14 mouse cellular contexts compared by ENCODE assay signal in genomic region chr2:84018330-84018729, GRCm38 (mm10). TPM values are rescaled to one million over a fixed set of nuclear protein-coding genes. Genes with fewer than 3 reads are reported as not detected.
A peak's percentile ranks its signal among the peaks of the same experiment; 100 is the strongest.
DNase-seq lines count a peak whose midpoint lies in the region; ATAC-seq and TF ChIP-seq lines count a peak whose summit lies in the region.
"Had no signal": no experiment of that assay in that cellular context is flagged by ENCODE, and none has a peak within 500 bp of the region (broad histone marks: within the 10 kb centered on the region; RNA-seq: fewer than 3 reads in every experiment).

No protein-coding gene starts in this region.

- H3K27ac ChIP-seq in heart, postnatal 0 days (ENCODE audit: low read depth) = no peak overlapping the region
- H3K27ac ChIP-seq in lung, postnatal 0 days (ENCODE audit: low read length) = no peak overlapping the region
- no peak overlapping the region for H3K27ac ChIP-seq in forebrain, embryonic 16.5 days (ENCODE audit: low read length)
- H3K27ac ChIP-seq: limb, embryonic 15.5 days had no signal

- H3K36me3 ChIP-seq in heart, postnatal 0 days (replicated peaks; ENCODE audit: control insufficient read depth, insufficient read depth, low read length) = no peaks in the 10 kb centered on the region
- no peaks in the 10 kb centered on the region for H3K36me3 ChIP-seq in lung, postnatal 0 days (ENCODE audit: insufficient read depth, low read length)
- H3K36me3 ChIP-seq in forebrain, embryonic 16.5 days (ENCODE audit: control insufficient read depth, insufficient read depth) = no peaks in the 10 kb centered on the region
- H3K36me3 ChIP-seq: limb, embryonic 15.5 days had no signal

- no peak for TF ChIP-seq EP300 in heart, postnatal 0 days (IDR thresholded peaks at IDR 0.05; ENCODE audit: low read depth)
- no peak for TF ChIP-seq EP300 in lung, postnatal 0 days (IDR thresholded peaks at IDR 0.05)

- intact Hi-C loops in heart, postnatal 14 days (cut with DNase I) = no loop called here

- 6% methylated on average over 3 of the region's 3 CpGs for WGBS in heart, postnatal 0 days
- 28% methylated on average over 3 of the region's 3 CpGs for WGBS in lung, postnatal 0 days
- 63% methylated on average over 3 of the region's 3 CpGs for WGBS in forebrain, embryonic 16.5 days

- DNase-seq in heart, postnatal 0 days (ENCODE audit: low spot score) = peak; percentile 58
- no peak for DNase-seq in heart, postnatal 14 days
- DNase-seq in lung, postnatal 0 days (ENCODE audit: low spot score) = peak; percentile 56
- DNase-seq in lung, postnatal 36 days = no peak
- DNase-seq in skeletal muscle tissue, adult 2 months (ENCODE audit: low read depth, low spot score) = peak; percentile 7
- DNase-seq: cerebellum, adult 18-20 months had no signal

- peak; percentile 36; the same call in 1 of the 2 replicates for ATAC-seq in heart, postnatal 0 days (ENCODE audit: insufficient read depth, low read depth)
- no peak for ATAC-seq in lung, postnatal 0 days
- peak; percentile 57 for ATAC-seq in common myeloid progenitor, adult 5-6 weeks (replicated peaks; ENCODE audit: low read depth, poor library complexity, severe bottlenecking)
- no peak for ATAC-seq in forebrain, embryonic 16.5 days

- no peak overlapping the region for H3K4me3 ChIP-seq in heart, postnatal 0 days (ENCODE audit: low read depth, low read length)
- no peak overlapping the region for H3K4me3 ChIP-seq in lung, postnatal 0 days (ENCODE audit: low read depth, low read length)
- H3K4me3 ChIP-seq in forebrain, embryonic 16.5 days (replicated peaks; ENCODE audit: low read length) = no peak overlapping the region
- H3K4me3 ChIP-seq: limb, embryonic 15.5 days had no signal

- H3K4me1 ChIP-seq in heart, postnatal 0 days (ENCODE audit: control insufficient read depth, insufficient read depth) = peaks cover 12% of the 10 kb centered on the region
- H3K4me1 ChIP-seq in lung, postnatal 0 days (ENCODE audit: insufficient read depth, low read depth, low read length) = peaks cover 5% of the 10 kb centered on the region; the same call in 1 of the 2 replicates
- H3K4me1 ChIP-seq in forebrain, embryonic 16.5 days (replicated peaks; ENCODE audit: control insufficient read depth, insufficient read depth, low read length) = no peaks in the 10 kb centered on the region
- H3K4me1 ChIP-seq: limb, embryonic 15.5 days had no signal

- H3K27me3 ChIP-seq in heart, postnatal 0 days (ENCODE audit: control insufficient read depth, insufficient read depth, low read length) = no peaks in the 10 kb centered on the region
- no peaks in the 10 kb centered on the region for H3K27me3 ChIP-seq in lung, postnatal 0 days (replicated peaks; ENCODE audit: insufficient read depth, low read length)
- H3K27me3 ChIP-seq in forebrain, embryonic 16.5 days (replicated peaks; ENCODE audit: control insufficient read depth, insufficient read depth, low read length) = no peaks in the 10 kb centered on the region
- H3K27me3 ChIP-seq: limb, embryonic 15.5 days had no signal

- no peaks in the 10 kb centered on the region for H3K9me3 ChIP-seq in heart, postnatal 0 days (replicated peaks; ENCODE audit: control insufficient read depth, low read length)
- H3K9me3 ChIP-seq in lung, postnatal 0 days (ENCODE audit: low read length) = no peaks in the 10 kb centered on the region
- H3K9me3 ChIP-seq in forebrain, embryonic 16.5 days (ENCODE audit: control insufficient read depth, low read length) = no peaks in the 10 kb centered on the region
- H3K9me3 ChIP-seq: limb, embryonic 15.5 days had no signal

- no peak for TF ChIP-seq CTCF in heart, postnatal 0 days (IDR thresholded peaks at IDR 0.05; ENCODE audit: low read depth)
- TF ChIP-seq CTCF in lung, postnatal 0 days (IDR thresholded peaks at IDR 0.05) = no peak

- H3K4me2 ChIP-seq in heart, postnatal 0 days (ENCODE audit: low read depth, low read length) = no peak overlapping the region
- no peak overlapping the region for H3K4me2 ChIP-seq in lung, postnatal 0 days (replicated peaks; ENCODE audit: low read depth, low read length)
- H3K4me2 ChIP-seq in forebrain, embryonic 16.5 days (ENCODE audit: low read length) = no peak overlapping the region
- H3K4me2 ChIP-seq: limb, embryonic 15.5 days; midbrain, embryonic 11.5 days had no signal

- no peak overlapping the region for H3K9ac ChIP-seq in heart, postnatal 0 days (replicated peaks; ENCODE audit: low read depth, low read length)
- no peak overlapping the region for H3K9ac ChIP-seq in lung, postnatal 0 days (replicated peaks; ENCODE audit: low read depth)
- H3K9ac ChIP-seq in forebrain, embryonic 16.5 days (replicated peaks; ENCODE audit: low read depth, low read length) = no peak overlapping the region
- H3K9ac ChIP-seq: limb, embryonic 15.5 days had no signal

RNA-seq across cellular contexts. Expression of gene Gm13691, which starts 28.0 kb away (rescaled TPM):
- total RNA-seq in heart, postnatal 0 days (2014; rRNA removed; ENCODE audit: low replicate concordance) = not detected in 2 replicates
- polyA plus RNA-seq in heart, postnatal 0 days (2015; fragmentation: Nextera tagmentation; extraction: Ambion mirVana) = not detected in 2 replicates
- total RNA-seq in heart, postnatal 14 days (2021) = under 1 TPM; 0.80 to 0.86 TPM
- polyA plus RNA-seq in lung, postnatal 0 days (2015; fragmentation: Nextera tagmentation; extraction: Ambion mirVana) = not detected in 2 replicates
- 0.05 and 0.10 TPM in 2 replicates for total RNA-seq in common myeloid progenitor, adult 5-6 weeks (2017)
- polyA plus RNA-seq in forebrain, embryonic 16.5 days (2015; fragmentation: Nextera tagmentation; extraction: Ambion mirVana) = not detected in 2 replicates
- polyA plus RNA-seq: gonadal fat pad, adult 2 months; intestine, embryonic 14.5 days; limb, embryonic 15.5 days; midbrain, embryonic 11.5 days; spleen, adult 2 months had no signal

RNA-seq across cellular contexts. Expression of gene Gm13697, which starts 33.8 kb away (rescaled TPM):
- not detected in 2 replicates for total RNA-seq in heart, postnatal 0 days (2014; rRNA removed; ENCODE audit: low replicate concordance)
- not detected in 2 replicates for polyA plus RNA-seq in heart, postnatal 0 days (2015; fragmentation: Nextera tagmentation; extraction: Ambion mirVana)
- under 1 TPM; 0.80 to 0.86 TPM for total RNA-seq in heart, postnatal 14 days (2021)
- not detected in 2 replicates for polyA plus RNA-seq in lung, postnatal 0 days (2015; fragmentation: Nextera tagmentation; extraction: Ambion mirVana)
- total RNA-seq in common myeloid progenitor, adult 5-6 weeks (2017) = 0.09 and 0.10 TPM in 2 replicates
- polyA plus RNA-seq in forebrain, embryonic 16.5 days (2015; fragmentation: Nextera tagmentation; extraction: Ambion mirVana) = not detected in 2 replicates
- polyA plus RNA-seq: gonadal fat pad, adult 2 months; intestine, embryonic 14.5 days; limb, embryonic 15.5 days; midbrain, embryonic 11.5 days; spleen, adult 2 months had no signal

RNA-seq across cellular contexts. Expression of gene Gm13694, which starts 39.6 kb away (rescaled TPM):
- not detected in 2 replicates for total RNA-seq in heart, postnatal 0 days (2014; rRNA removed; ENCODE audit: low replicate concordance)
- not detected in 2 replicates for polyA plus RNA-seq in heart, postnatal 0 days (2015; fragmentation: Nextera tagmentation; extraction: Ambion mirVana)
- total RNA-seq in heart, postnatal 14 days (2021) = under 1 TPM; 0.80 to 0.86 TPM
- polyA plus RNA-seq in lung, postnatal 0 days (2015; fragmentation: Nextera tagmentation; extraction: Ambion mirVana) = not detected in 2 replicates
- 0.09 and 0.10 TPM in 2 replicates for total RNA-seq in common myeloid progenitor, adult 5-6 weeks (2017)
- not detected in 2 replicates for polyA plus RNA-seq in forebrain, embryonic 16.5 days (2015; fragmentation: Nextera tagmentation; extraction: Ambion mirVana)
- polyA plus RNA-seq: gonadal fat pad, adult 2 months; intestine, embryonic 14.5 days; limb, embryonic 15.5 days; midbrain, embryonic 11.5 days; spleen, adult 2 months had no signal

RNA-seq across cellular contexts. Expression of gene Gm13696, which starts 45.4 kb away (rescaled TPM):
- not detected in 2 replicates for total RNA-seq in heart, postnatal 0 days (2014; rRNA removed; ENCODE audit: low replicate concordance)
- polyA plus RNA-seq in heart, postnatal 0 days (2015; fragmentation: Nextera tagmentation; extraction: Ambion mirVana) = not detected in 2 replicates
- total RNA-seq in heart, postnatal 14 days (2021) = under 1 TPM; 0.80 to 0.86 TPM
- polyA plus RNA-seq in lung, postnatal 0 days (2015; fragmentation: Nextera tagmentation; extraction: Ambion mirVana) = not detected in 2 replicates
- total RNA-seq in common myeloid progenitor, adult 5-6 weeks (2017) = 0.09 and 0.10 TPM in 2 replicates
- polyA plus RNA-seq in forebrain, embryonic 16.5 days (2015; fragmentation: Nextera tagmentation; extraction: Ambion mirVana) = not detected in 2 replicates
- polyA plus RNA-seq: gonadal fat pad, adult 2 months; intestine, embryonic 14.5 days; limb, embryonic 15.5 days; midbrain, embryonic 11.5 days; spleen, adult 2 months had no signal

RNA-seq across cellular contexts. Expression of gene Gm13695, which starts 51.2 kb away (rescaled TPM):
- not detected in 2 replicates for total RNA-seq in heart, postnatal 0 days (2014; rRNA removed; ENCODE audit: low replicate concordance)
- not detected in 2 replicates for polyA plus RNA-seq in heart, postnatal 0 days (2015; fragmentation: Nextera tagmentation; extraction: Ambion mirVana)
- under 1 TPM in 1 of 2 experiments, not detected in 1; 0.86 TPM for total RNA-seq in heart, postnatal 14 days (2021)
- not detected in 2 replicates for polyA plus RNA-seq in lung, postnatal 0 days (2015; fragmentation: Nextera tagmentation; extraction: Ambion mirVana)
- 0.10 TPM in 1 of 2 replicates, not detected in the other for total RNA-seq in common myeloid progenitor, adult 5-6 weeks (2017)
- polyA plus RNA-seq in forebrain, embryonic 16.5 days (2015; fragmentation: Nextera tagmentation; extraction: Ambion mirVana) = not detected in 2 replicates
- total RNA-seq: adrenal gland, postnatal 4 days had no signal
- polyA plus RNA-seq: gonadal fat pad, adult 2 months; intestine, embryonic 14.5 days; limb, embryonic 15.5 days; midbrain, embryonic 11.5 days; spleen, adult 2 months had no signal

Comparison
In these comparisons a context has a peak if more than half of its experiments do, and no peak if none do; other contexts are left out.
1. DNase-seq: peak in heart, postnatal 0 days (single experiment), lung, postnatal 0 days (single experiment) and skeletal muscle tissue, adult 2 months (single experiment); none in heart, postnatal 14 days (0 of 2) and lung, postnatal 36 days (single experiment).
2. ATAC-seq: peak in heart, postnatal 0 days (single experiment) and common myeloid progenitor, adult 5-6 weeks (single experiment); none in lung, postnatal 0 days (single experiment) and forebrain, embryonic 16.5 days (single experiment).